Mouse (Mus musculus) liver, embryonic 14 days (tissue): ENCODE data around the gene Tomm70a. TPM values are rescaled to one million over a fixed set of nuclear protein-coding genes. Genes with fewer than 3 reads are reported as not detected.

Experiments
- polyA plus RNA-seq: library from polyadenylated mRNA; depleted of rRNA; stranded (reverse); fragments of >200 nt; gene quantifications from 2 replicates; pipeline ENCODE4 v1.2.3, GENCODE M21; 2012; rRNA removed

The Tomm70a gene
- 17.7 and 20.0 TPM in 2 replicates for polyA plus RNA-seq

DNA sequence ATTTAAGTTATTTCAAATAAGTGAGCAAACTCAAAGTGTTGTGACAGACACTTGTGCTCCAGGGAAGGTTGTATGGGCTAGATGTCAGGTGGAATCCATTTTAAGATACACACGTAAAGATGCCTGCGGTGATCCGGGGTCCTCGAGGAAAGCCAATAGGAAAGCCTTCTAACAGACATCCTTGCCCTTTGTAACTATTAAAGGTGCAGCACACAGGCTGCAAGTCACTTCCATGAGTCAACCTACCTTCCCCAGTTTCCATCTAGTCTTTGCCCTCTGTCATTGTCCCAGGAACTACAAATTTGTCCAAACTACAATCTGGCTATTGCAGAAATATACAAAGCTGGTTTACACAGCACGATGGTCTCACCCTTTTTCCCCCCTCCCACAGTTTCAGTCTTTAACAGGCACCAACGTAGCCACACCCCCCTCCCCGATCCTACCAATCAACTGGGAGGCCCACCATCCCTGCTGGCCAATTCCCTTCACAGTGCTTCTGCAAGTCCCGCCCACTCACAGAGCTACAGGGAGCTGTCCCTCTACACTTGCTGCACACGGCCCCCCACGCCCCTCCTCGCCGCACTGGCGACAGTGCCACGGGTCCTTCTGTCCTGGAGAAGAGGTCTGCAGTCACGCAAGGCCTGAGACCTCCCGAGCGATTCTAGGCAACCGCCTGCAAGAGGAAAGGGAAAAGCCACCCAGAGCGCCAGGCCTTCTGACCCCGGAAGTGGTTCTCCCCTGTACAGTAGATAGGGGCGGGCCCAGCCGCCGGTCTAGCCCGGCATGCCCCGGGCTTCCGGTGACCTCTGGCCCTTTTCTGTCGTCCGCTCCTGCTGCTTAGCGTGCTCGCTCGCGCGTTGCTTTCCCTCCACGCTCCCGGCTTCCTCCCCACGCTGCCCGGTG is at the start of gene Tomm70a:
TSS of gene Tomm70a (plus strand) at position 791 of the 903 bp plus-strand sequence.

DNA sequence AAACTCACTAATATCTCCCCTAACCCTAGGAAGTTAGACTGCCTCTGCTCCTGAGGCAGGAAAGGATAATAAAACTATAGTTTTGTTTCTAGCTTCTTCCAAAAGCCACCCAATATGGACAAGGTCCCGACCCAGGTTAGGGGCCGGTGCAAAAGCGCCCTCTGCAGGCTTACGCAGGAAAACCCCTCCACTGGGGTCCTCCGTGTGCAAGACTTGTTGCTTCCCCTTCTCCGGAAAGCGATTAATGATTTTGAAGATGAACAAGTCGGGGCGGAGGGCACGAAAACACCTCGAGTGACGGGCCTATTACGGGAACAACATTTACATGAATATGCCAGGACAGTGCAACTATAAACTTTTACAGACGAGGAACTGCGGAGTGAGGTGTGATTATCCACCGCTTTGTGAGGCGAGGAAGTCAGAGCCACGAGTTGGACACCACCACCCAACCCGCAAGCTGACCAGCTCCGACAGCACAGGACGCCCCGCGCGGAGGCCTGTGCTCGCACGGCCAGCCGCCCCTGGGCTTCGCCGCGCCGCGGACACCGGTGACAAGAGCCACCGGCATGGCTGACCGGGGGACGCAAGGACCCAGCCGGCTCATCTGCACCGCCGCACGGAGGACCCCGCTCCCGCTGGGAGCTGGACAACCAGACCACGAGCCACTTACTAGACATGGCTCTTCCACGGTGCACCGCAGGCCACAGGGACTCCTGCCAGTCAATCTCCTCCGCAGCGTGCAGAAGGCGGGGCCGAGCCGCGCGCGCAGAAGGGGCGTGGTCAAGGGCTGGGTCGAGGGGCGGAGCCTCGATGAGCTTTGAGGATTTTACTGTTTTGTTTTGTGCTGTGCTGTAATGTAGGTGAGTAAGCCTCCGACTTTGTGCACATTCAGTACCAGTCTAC is 45.4 kb downstream of the Tomm70a start, which contains the start of gene Nit2:
TSS of gene Nit2 (minus strand) at position 731 of the 903 bp plus-strand sequence.

Other genes with a start within 250 kb of the Tomm70a start
- 0.39 and 0.42 TPM in 2 replicates for gene Tmem45a, start 235.5 kb upstream of the Tomm70a start, polyA plus RNA-seq
- gene Lnp1, start 193.6 kb upstream of the Tomm70a start, polyA plus RNA-seq: not detected in 2 replicates
- gene Tmem45a2, start 50.3 kb upstream of the Tomm70a start, polyA plus RNA-seq: 0.02 and 0.06 TPM in 2 replicates
- gene Nit2, start 45.6 kb downstream of the Tomm70a start, polyA plus RNA-seq: 15.0 and 17.5 TPM in 2 replicates
- 7.4 and 7.9 TPM in 2 replicates for gene Tbc1d23, start 109.8 kb downstream of the Tomm70a start, polyA plus RNA-seq
- gene Tmem30c, start 171.2 kb downstream of the Tomm70a start, polyA plus RNA-seq: 0.01 TPM in 2 replicates
- 2.7 and 2.9 TPM in 2 replicates for gene Filip1l, start 231.4 kb downstream of the Tomm70a start, polyA plus RNA-seq